Mouse (Mus musculus) small intestine, adult 2 months (tissue): ENCODE data around the gene Evc. TPM values are rescaled to one million over a fixed set of nuclear protein-coding genes. Genes with fewer than 3 reads are reported as not detected.

Experiments used
- H3K27ac ChIP-seq: fragments of 200-500 bp; 2 replicates; pipeline ENCODE4 v1.5.1; 2012; ENCODE audit warnings: low read depth, low read length, control low read depth, inconsistent platforms; ENCODE audit not compliant: insufficient read depth
- H3K27me3 ChIP-seq: fragments of 200-500 bp; 2 replicates; pipeline ENCODE4 v1.6.1; 2012; ENCODE audit warnings: mild to moderate bottlenecking, moderate library complexity, low read length, inconsistent platforms; ENCODE audit not compliant: control insufficient read depth, insufficient read depth
- H3K36me3 ChIP-seq: fragments of 200-500 bp; 2 replicates; pipeline ENCODE4 v1.6.1; 2012; ENCODE audit warnings: mild to moderate bottlenecking, low read length, control low read depth, inconsistent platforms; ENCODE audit not compliant: control insufficient read depth, insufficient read depth
- H3K4me1 ChIP-seq: fragments of 200-500 bp; 2 replicates; pipeline ENCODE4 v1.6.1; 2012; ENCODE audit warnings: low read length, inconsistent platforms, mixed read lengths; ENCODE audit not compliant: control insufficient read depth, insufficient read depth, insufficient read length
- H3K4me3 ChIP-seq: fragments of 200-500 bp; 2 replicates; pipeline ENCODE4 v1.5.1; 2012; ENCODE audit warnings: low read depth, mild to moderate bottlenecking, control low read depth, inconsistent platforms, low read length, moderate library complexity
- CTCF ChIP-seq: fragments of 200-500 bp; IDR thresholded peaks from 2 replicates; pipeline ENCODE4 v1.5.1; 2012; ENCODE audit warnings: low read depth, mild to moderate bottlenecking, control low read depth, inconsistent platforms, low read length, moderate library complexity, mixed read lengths; ENCODE audit not compliant: insufficient replicate concordance, insufficient read length; ENCODE audit errors: extremely low read depth
- POLR2A ChIP-seq: fragments of 200-500 bp; IDR thresholded peaks from 2 replicates; pipeline ENCODE4 v1.6.1; 2012; ENCODE audit warnings: low read depth, mild to moderate bottlenecking, control low read depth, inconsistent platforms, low read length, moderate library complexity
- WGBS: fragments of 180-500 bp; shearing (Covaris S2); methylation state at CpG from one replicate; pipeline ENCODE4 v1.1.7; 2018; 5-methylcytosine and 5-hydroxymethylcytosine counted together
- polyA plus RNA-seq: library from polyadenylated mRNA; depleted of rRNA; stranded (reverse); fragments of >200 nt; gene quantifications from 2 replicates; pipeline ENCODE4 v1.2.3, GENCODE M21; 2012

Gene Evc
- polyA plus RNA-seq, 1 experiment = 2.3 TPM

- H3K4me1 ChIP-seq = no peaks in the 10 kb centered on the region
- no peaks in the 10 kb centered on the region for H3K36me3 ChIP-seq
- H3K27ac ChIP-seq = no peak overlapping the region
- H3K4me3 ChIP-seq = no peak overlapping the region
- no peak for TF ChIP-seq CTCF
- no peak for TF ChIP-seq POLR2A
- no peaks in the 10 kb centered on the region for H3K27me3 ChIP-seq
- 65% methylated on average over 3 of the region's 3 CpGs for WGBS
These were observed 1.6 kb downstream of the Evc start for GRCm38 (mm10) chr5:37335061-37335460.

DNA sequence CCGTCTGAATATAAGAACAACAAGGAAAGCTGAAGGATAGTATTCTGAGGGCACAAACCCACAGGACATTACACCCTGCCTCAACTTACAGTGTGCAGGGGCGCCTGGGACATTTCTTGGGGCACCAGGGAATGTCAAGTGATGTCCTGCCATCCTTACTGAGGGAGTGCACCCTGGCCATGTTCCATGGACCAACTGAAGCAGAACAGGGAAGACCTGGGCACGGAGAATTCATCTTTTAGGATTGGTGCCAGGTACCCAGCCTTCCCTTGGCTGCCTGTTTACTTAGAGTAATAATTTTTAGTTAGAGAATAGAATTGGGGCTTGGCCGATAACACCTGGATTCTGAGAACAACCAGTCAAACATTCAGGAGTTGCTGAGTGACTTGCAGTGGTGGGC, 4.6 kb downstream of the Evc start:
- H3K4me3 ChIP-seq = no peak overlapping the region
- no peak overlapping the region for H3K27ac ChIP-seq
- H3K36me3 ChIP-seq = no peaks in the 10 kb centered on the region
- WGBS = 60% methylated on average over 4 of the region's 4 CpGs
- H3K27me3 ChIP-seq = no peaks in the 10 kb centered on the region
- TF ChIP-seq POLR2A (no peak), CTCF (no peak)
- H3K4me1 ChIP-seq = no peaks in the 10 kb centered on the region

DNA sequence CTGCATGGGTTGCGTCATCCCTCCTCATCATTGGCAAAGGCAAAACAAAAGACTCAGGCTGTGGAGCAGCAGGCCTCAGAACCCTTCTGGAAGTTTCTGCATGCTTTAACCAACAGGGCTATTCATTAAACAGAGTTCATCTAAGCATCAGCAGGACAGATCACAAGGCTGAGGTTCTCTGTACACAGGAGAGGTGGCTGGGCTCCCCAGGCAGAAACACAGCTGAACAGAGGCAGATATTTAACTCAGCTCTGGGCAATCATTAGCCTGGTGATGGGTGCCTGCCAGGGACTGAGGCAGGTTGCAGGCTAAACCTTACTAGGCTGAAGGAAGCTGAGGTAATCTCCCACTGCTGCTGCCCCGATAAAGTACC, 5.6 kb downstream of the Evc start:
- no peaks in the 10 kb centered on the region for H3K36me3 ChIP-seq
- TF ChIP-seq POLR2A (no peak), CTCF (no peak)
- WGBS = 78% methylated on average over 2 of the region's 2 CpGs
- no peaks in the 10 kb centered on the region for H3K27me3 ChIP-seq
- no peak overlapping the region for H3K27ac ChIP-seq
- no peak overlapping the region for H3K4me3 ChIP-seq
- H3K4me1 ChIP-seq = no peaks in the 10 kb centered on the region

DNA sequence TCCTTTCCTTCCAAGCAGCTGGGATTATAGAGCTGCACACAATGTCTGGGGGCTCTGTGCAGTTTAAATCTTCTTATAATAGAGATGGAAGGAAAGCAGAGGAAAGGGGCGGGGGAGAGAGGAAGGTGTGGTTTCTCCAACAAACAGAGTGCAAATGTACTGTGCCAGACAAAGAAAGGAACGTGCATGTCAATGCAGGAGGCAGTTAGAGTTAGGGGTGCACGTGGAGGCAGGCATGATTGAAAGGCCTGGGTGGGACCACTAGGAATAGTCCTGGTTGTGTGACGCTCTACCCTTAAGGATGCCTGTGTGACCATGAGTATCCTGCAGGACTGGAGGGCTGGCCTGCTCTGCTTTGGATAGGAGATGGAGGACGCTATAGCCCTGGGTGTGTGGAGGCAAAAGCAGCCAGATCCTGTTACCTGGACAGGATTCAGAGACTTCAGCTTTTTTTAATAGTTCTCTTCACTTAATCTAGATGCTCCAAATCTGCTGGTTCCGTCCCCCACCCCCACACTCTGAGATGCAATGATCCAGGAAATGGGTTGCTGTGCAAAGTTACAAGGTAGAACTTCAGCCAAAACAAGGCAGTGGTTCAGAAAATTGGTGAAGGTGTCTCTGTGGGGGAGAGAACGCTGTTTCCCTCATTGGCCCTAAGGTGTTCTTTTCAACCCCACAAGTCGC, 6.1 kb downstream of the Evc start:
- no peak overlapping the region for H3K27ac ChIP-seq
- no peak for TF ChIP-seq POLR2A
- no peak for TF ChIP-seq CTCF
- no peaks in the 10 kb centered on the region for H3K36me3 ChIP-seq
- WGBS = 67% methylated on average over 8 of the region's 8 CpGs
- no peaks in the 10 kb centered on the region for H3K27me3 ChIP-seq
- no peak overlapping the region for H3K4me3 ChIP-seq
- no peaks in the 10 kb centered on the region for H3K4me1 ChIP-seq

GRCm38 (mm10) chr5:37326675-37327074, 10.0 kb downstream of the Evc start:
- H3K36me3 ChIP-seq = no peaks in the 10 kb centered on the region
- TF ChIP-seq CTCF (no peak), POLR2A (no peak)
- no peak overlapping the region for H3K27ac ChIP-seq
- H3K4me3 ChIP-seq = no peak overlapping the region
- no peaks in the 10 kb centered on the region for H3K27me3 ChIP-seq
- 74% methylated on average over 6 of the region's 6 CpGs for WGBS
- H3K4me1 ChIP-seq = no peaks in the 10 kb centered on the region

DNA sequence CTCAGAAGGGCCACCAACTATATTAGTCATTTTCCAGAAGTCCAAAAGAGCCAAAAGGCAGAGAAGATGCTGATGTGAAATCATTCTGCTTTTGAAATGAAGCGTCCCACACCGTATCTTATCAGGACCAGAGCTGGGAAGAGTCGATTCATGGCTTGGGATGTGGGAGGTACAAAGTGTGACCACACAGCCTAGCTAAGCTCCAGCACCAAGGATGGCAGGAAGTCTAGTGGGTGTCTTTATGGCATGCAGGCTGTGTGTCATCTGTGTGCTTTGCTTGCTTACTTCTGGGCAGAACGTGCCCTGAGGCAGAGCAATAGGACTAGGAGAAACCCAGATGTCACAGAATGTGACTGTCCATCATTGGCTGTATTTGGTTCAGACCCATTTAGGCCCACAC, 15.9 kb downstream of the Evc start:
- Histone ChIP-seq H3K36me3 (no peaks in the 10 kb centered on the region), H3K27ac (no peak overlapping the region), H3K4me1 (no peaks in the 10 kb centered on the region), H3K27me3 (no peaks in the 10 kb centered on the region), H3K4me3 (no peak overlapping the region)
- TF ChIP-seq POLR2A = no peak
- TF ChIP-seq CTCF = no peak
- WGBS = 82% methylated on average over 4 of the region's 4 CpGs

GRCm38 (mm10) chr5:37320174-37320573, 16.5 kb downstream of the Evc start:
- TF ChIP-seq CTCF (no peak), POLR2A (no peak)
- Histone ChIP-seq H3K36me3 (no peaks in the 10 kb centered on the region), H3K4me1 (no peaks in the 10 kb centered on the region), H3K27ac (no peak overlapping the region), H3K4me3 (no peak overlapping the region), H3K27me3 (no peaks in the 10 kb centered on the region)
- 71% methylated on average over 3 of the region's 3 CpGs for WGBS
